Mouse (Mus musculus) T-cell, adult 2 months (primary cell): ENCODE measurements around the gene Ksr1.

ENCODE experiments used
- DNase-seq: peaks from one replicate; pipeline ENCODE4 v3.0.0; 2022; ENCODE audit warnings: low spot score

Ksr1 gene

GRCm38 (mm10) chr11:79066191-79066530 is 80.0 kb downstream of the Ksr1 start:
- DNase-seq: no peak

GRCm38 (mm10) chr11:79065463-79066190 is 80.6 kb downstream of the Ksr1 start:
- no peak for DNase-seq

- DNase-seq: no peak
These were observed 81.9 kb downstream of the Ksr1 start for GRCm38 (mm10) chr11:79064311-79064710.

GRCm38 (mm10) chr11:79063616-79064015 is 82.6 kb downstream of the Ksr1 start:
- DNase-seq: no peak

- DNase-seq: no peak
These were observed 83.3 kb downstream of the Ksr1 start for GRCm38 (mm10) chr11:79062897-79063296.

- no peak for DNase-seq
These were observed 84.4 kb downstream of the Ksr1 start for GRCm38 (mm10) chr11:79061839-79062238.

GRCm38 (mm10) chr11:79059850-79060249 is 86.4 kb downstream of the Ksr1 start:
- DNase-seq: no peak

GRCm38 (mm10) chr11:79059062-79059461 is 87.1 kb downstream of the Ksr1 start:
- DNase-seq: no peak

GRCm38 (mm10) chr11:79058610-79059009 is 87.6 kb downstream of the Ksr1 start:
- no peak for DNase-seq

- no peak for DNase-seq
These were observed 88.4 kb downstream of the Ksr1 start for GRCm38 (mm10) chr11:79057809-79058208.

GRCm38 (mm10) chr11:79056891-79057290 is 89.3 kb downstream of the Ksr1 start:
- DNase-seq: no peak

GRCm38 (mm10) chr11:79056027-79056426 is 90.2 kb downstream of the Ksr1 start:
- no peak for DNase-seq

GRCm38 (mm10) chr11:79055161-79055560 is 91.0 kb downstream of the Ksr1 start:
- DNase-seq: no peak

- no peak for DNase-seq
These were observed 91.8 kb downstream of the Ksr1 start for GRCm38 (mm10) chr11:79054161-79055152.

- DNase-seq: no peak
These were observed 92.8 kb downstream of the Ksr1 start for GRCm38 (mm10) chr11:79053437-79053836.

- DNase-seq: no peak
These were observed 93.4 kb downstream of the Ksr1 start for GRCm38 (mm10) chr11:79052769-79053168.

- no peak for DNase-seq
These were observed 94.7 kb downstream of the Ksr1 start for GRCm38 (mm10) chr11:79051522-79051921.

- no peak for DNase-seq
These were observed 95.3 kb downstream of the Ksr1 start for GRCm38 (mm10) chr11:79050781-79051507.

GRCm38 (mm10) chr11:79048906-79049305 is 97.3 kb downstream of the Ksr1 start:
- DNase-seq: no peak

- DNase-seq: no peak
These were observed 99.0 kb downstream of the Ksr1 start for GRCm38 (mm10) chr11:79047180-79047727.

GRCm38 (mm10) chr11:79046561-79047155 is 99.5 kb downstream of the Ksr1 start:
- no peak for DNase-seq

GRCm38 (mm10) chr11:79045231-79045630 is 101.0 kb downstream of the Ksr1 start:
- DNase-seq: no peak
